Mouse (Mus musculus) myocyte (in vitro differentiated cells): ENCODE results near the gene Scfd2. TPM values are rescaled to one million over a fixed set of nuclear protein-coding genes. Genes with fewer than 3 reads are reported as not detected.

Source experiments
- H3K27me3 ChIP-seq: one replicate; pipeline ENCODE4 v1.6.1; 2011; ENCODE audit not compliant: control insufficient read depth, insufficient read depth, insufficient read length
- H3K36me3 ChIP-seq: one replicate; pipeline ENCODE4 v1.6.1; 2011; ENCODE audit not compliant: control insufficient read depth, insufficient read depth
- H3K4me2 ChIP-seq: one replicate; pipeline ENCODE4 v1.6.1; 2011; ENCODE audit warnings: low read depth, control low read depth
- H3K4me3 ChIP-seq: one replicate; pipeline ENCODE4 v1.5.1; 2011; ENCODE audit warnings: mild to moderate bottlenecking, control low read depth, moderate library complexity
- H3K79me2 ChIP-seq: one replicate; pipeline ENCODE4 v1.6.1; 2011; ENCODE audit not compliant: control insufficient read depth, insufficient read depth
- H3ac ChIP-seq: one replicate; pipeline ENCODE4 v1.6.1; 2011; ENCODE audit not compliant: control insufficient read depth, insufficient read length
- CEBPB ChIP-seq: IDR thresholded peaks from 2 replicates; pipeline ENCODE4 v1.6.1; 2011; ENCODE audit warnings: mild to moderate bottlenecking, moderate library complexity; ENCODE audit not compliant: poor library complexity, insufficient read depth, severe bottlenecking
- E2F4 ChIP-seq: IDR thresholded peaks from one replicate; pipeline ENCODE4 v1.6.1; 2011; ENCODE audit warnings: mild to moderate bottlenecking, control low read depth, moderate library complexity; ENCODE audit not compliant: insufficient read depth
- MAX ChIP-seq: IDR thresholded peaks from one replicate; pipeline ENCODE4 v1.6.1; 2011; ENCODE audit warnings: low read depth, mild to moderate bottlenecking, control low read depth
- MYOD1 ChIP-seq, 3 experiments: IDR thresholded peaks; one replicate each; pipeline ENCODE4 v1.6.1; 2011; ENCODE audit warnings: control low read depth in 2 of 3, low read depth in 2 of 3, mild to moderate bottlenecking in 2 of 3, moderate library complexity in 1 of 3; ENCODE audit not compliant: insufficient read length in 2 of 3, control insufficient read depth in 1 of 3
- MYOG ChIP-seq, 3 experiments: IDR thresholded peaks; one replicate each; pipeline ENCODE4 v1.6.1; 2011; ENCODE audit warnings: control low read depth in 2 of 3, low read depth in 2 of 3, mild to moderate bottlenecking in 2 of 3; ENCODE audit not compliant: insufficient read length in 2 of 3, control insufficient read depth in 1 of 3, insufficient read depth in 1 of 3
- POLR2A ChIP-seq: IDR thresholded peaks from one replicate; pipeline ENCODE4 v1.6.1; 2011; ENCODE audit warnings: low read depth, mild to moderate bottlenecking, control low read depth, moderate library complexity; ENCODE audit not compliant: insufficient read length
- POLR2AphosphoS2 ChIP-seq: IDR thresholded peaks from one replicate; pipeline ENCODE4 v1.6.1; 2011; ENCODE audit warnings: low read depth, control low read depth; ENCODE audit not compliant: insufficient read length
- REST ChIP-seq: IDR thresholded peaks from one replicate; pipeline ENCODE4 v1.6.1; 2011; ENCODE audit warnings: mild to moderate bottlenecking, control low read depth, moderate library complexity; ENCODE audit not compliant: insufficient read depth, insufficient read length
- SRF ChIP-seq: IDR thresholded peaks from one replicate; pipeline ENCODE4 v1.6.1; 2011; ENCODE audit warnings: low read depth; ENCODE audit not compliant: control insufficient read depth, insufficient read length
- TCF12 ChIP-seq: IDR thresholded peaks from one replicate; pipeline ENCODE4 v1.6.1; 2011; ENCODE audit warnings: mild to moderate bottlenecking, control low read depth; ENCODE audit not compliant: poor library complexity, insufficient read depth, severe bottlenecking
- TCF3 ChIP-seq: IDR thresholded peaks from one replicate; pipeline ENCODE4 v1.6.1; 2011; ENCODE audit warnings: low read depth, control low read depth; ENCODE audit not compliant: insufficient read length
- USF1 ChIP-seq: IDR thresholded peaks from one replicate; pipeline ENCODE4 v1.6.1; 2011; ENCODE audit warnings: low read depth, mild to moderate bottlenecking, control low read depth, moderate library complexity
- polyA plus RNA-seq: library from polyadenylated mRNA; unstranded; fragments of >200 nt; fragmentation: generic; extraction: Trizol; gene quantifications from one replicate; pipeline ENCODE4 v1.2.1, GENCODE M21; 2012; ENCODE audit warnings: missing spikeins

Scfd2 gene
- polyA plus RNA-seq, 1 experiment = 7.8 TPM

DNA sequence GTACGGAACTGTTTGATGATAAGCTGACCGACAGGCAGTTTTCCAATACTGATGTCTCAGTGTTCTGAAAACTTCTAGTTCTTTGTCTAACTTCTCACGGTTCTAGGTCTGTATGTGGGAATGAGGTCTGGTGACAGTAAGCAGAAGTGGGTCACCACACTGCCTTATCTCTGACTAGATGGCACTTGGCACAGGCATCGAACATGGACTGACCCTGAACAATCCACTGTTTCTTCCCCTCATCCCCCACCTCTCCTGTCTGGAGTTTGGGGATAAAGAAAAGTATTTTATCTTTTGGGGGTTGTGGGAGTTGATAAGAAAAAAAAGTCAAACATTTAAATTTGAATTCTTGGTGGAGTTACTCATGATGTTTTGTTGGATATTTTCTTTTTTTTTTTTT, 51.6 kb downstream of the Scfd2 start:
- H3K27me3 ChIP-seq = no peaks in the 10 kb centered on the region
- no peaks in the 10 kb centered on the region for H3K36me3 ChIP-seq
- no peak overlapping the region for H3K4me2 ChIP-seq
- no peak overlapping the region for H3K4me3 ChIP-seq
- no peak overlapping the region for H3ac ChIP-seq
- no peaks in the 10 kb centered on the region for H3K79me2 ChIP-seq
- no peak for TF ChIP-seq E2F4
- TF ChIP-seq CEBPB = no peak
- no peak for TF ChIP-seq REST
- no peak for TF ChIP-seq TCF12
- TF ChIP-seq MYOD1 (IDR thresholded peaks at IDR 0.05; ENCODE audit: control insufficient read depth in 1 of 3, insufficient read length in 2 of 3, low read depth in 2 of 3) = no peak

DNA sequence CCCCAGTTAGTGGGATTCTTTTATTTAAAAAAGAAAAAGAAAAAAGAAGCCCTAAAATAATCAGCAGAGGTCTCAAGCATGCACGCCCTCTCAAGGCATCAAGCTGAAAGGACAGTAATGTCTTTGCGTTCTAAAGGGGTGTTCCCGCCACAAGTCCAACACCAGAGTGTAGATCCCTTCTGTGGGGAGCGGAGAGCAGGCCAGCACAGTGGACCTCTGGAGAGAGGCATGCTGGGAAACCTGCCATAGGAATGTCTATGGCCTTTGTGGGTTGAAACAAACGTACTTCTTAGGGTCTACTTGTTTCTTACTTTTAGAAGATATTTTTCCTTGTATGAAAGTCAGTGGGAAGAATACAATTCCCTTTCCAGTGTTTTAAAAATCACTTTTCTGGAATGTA, 52.4 kb downstream of the Scfd2 start:
- Histone ChIP-seq H3K27me3 (no peaks in the 10 kb centered on the region), H3K36me3 (no peaks in the 10 kb centered on the region), H3K79me2 (no peaks in the 10 kb centered on the region), H3ac (no peak overlapping the region), H3K4me3 (no peak overlapping the region), H3K4me2 (no peak overlapping the region)
- TF ChIP-seq TCF12 (no peak), USF1 (no peak), MYOG (IDR thresholded peaks at IDR 0.05; ENCODE audit: control insufficient read depth in 1 of 3, insufficient read depth in 1 of 3, insufficient read length in 2 of 3, low read depth in 2 of 3) (no peak), MYOD1 (IDR thresholded peaks at IDR 0.05; ENCODE audit: control insufficient read depth in 1 of 3, insufficient read length in 2 of 3, low read depth in 2 of 3) (no peak), POLR2AphosphoS2 (no peak), POLR2A (no peak), E2F4 (no peak), REST (no peak), SRF (no peak), MAX (no peak), TCF3 (no peak), CEBPB (no peak)

DNA sequence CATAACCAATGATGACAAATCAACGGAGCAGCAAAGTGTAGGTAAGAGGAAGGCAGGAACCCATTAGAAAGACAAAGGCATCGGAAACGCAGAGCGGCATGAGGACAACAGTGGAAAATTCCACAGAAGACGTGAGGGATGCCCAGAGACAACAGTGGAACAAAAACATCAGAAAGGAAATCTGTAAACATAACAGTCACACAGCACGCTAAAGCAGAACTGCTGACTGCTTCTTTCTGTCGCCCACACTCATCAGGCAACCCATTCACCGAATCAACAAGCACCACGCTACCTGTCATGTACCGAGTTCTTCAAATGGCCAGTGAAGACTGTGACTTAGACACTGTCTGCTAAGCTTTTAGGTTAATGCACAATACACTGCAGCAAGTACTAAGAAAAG, 55.0 kb downstream of the Scfd2 start:
- Histone ChIP-seq H3K36me3 (no peaks in the 10 kb centered on the region), H3ac (no peak overlapping the region), H3K79me2 (no peaks in the 10 kb centered on the region), H3K27me3 (no peaks in the 10 kb centered on the region), H3K4me3 (no peak overlapping the region), H3K4me2 (no peak overlapping the region)
- TF ChIP-seq REST (no peak), POLR2AphosphoS2 (no peak), MYOG (IDR thresholded peaks at IDR 0.05; ENCODE audit: control insufficient read depth in 1 of 3, insufficient read depth in 1 of 3, insufficient read length in 2 of 3, low read depth in 2 of 3) (no peak), TCF3 (no peak), MAX (no peak), CEBPB (no peak), E2F4 (no peak), TCF12 (no peak), POLR2A (no peak), MYOD1 (IDR thresholded peaks at IDR 0.05; ENCODE audit: control insufficient read depth in 1 of 3, insufficient read length in 2 of 3, low read depth in 2 of 3) (no peak), SRF (no peak), USF1 (no peak)

DNA sequence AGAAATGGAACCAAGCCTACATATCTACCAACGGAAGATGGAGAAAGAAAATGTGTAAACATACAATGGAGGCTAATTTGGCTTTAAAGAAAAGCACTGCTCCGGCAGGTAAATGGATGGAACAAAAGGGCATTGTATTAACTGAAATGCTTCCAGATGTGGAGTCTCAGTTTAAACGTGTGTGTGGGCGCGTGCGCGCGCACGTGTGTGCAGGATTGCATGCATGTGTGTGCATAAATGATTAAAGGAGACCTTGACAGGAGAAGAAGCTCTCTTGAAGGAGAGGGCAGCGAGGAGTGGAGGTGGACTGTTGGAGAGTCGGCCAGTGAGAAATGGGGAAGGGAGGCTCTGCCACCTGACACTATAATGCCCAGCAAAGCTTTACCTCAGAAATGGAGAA, 58.4 kb downstream of the Scfd2 start:
- Histone ChIP-seq H3K4me2 (no peak overlapping the region), H3ac (no peak overlapping the region), H3K4me3 (no peak overlapping the region), H3K79me2 (no peaks in the 10 kb centered on the region), H3K36me3 (no peaks in the 10 kb centered on the region), H3K27me3 (no peaks in the 10 kb centered on the region)
- TF ChIP-seq E2F4 (no peak), POLR2A (no peak), MYOD1 (IDR thresholded peaks at IDR 0.05; ENCODE audit: control insufficient read depth in 1 of 3, insufficient read length in 2 of 3, low read depth in 2 of 3) (no peak), CEBPB (no peak), POLR2AphosphoS2 (no peak), MAX (no peak), USF1 (no peak), REST (no peak), TCF12 (no peak), TCF3 (no peak), SRF (no peak), MYOG (IDR thresholded peaks at IDR 0.05; ENCODE audit: control insufficient read depth in 1 of 3, insufficient read depth in 1 of 3, insufficient read length in 2 of 3, low read depth in 2 of 3) (no peak)

DNA sequence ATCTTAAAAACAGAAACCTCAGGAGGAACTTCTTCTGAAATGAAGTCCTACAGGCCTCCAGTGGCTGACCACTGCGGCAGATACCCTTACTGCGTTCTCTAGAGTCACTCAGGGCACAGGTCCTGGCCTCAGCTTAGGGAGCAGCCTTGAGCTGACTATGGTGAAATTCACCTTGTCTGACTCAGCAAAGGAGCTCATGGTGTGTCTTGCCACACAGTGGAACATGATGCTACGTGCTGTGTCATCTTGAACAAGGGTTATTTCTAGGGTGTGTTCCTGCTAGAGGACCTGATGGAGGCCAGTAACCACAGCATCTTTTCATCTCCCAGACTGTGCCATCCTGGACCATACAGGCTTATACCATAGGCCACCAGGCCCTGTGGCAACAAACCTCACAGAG, 60.7 kb downstream of the Scfd2 start:
- H3K4me3 ChIP-seq = no peak overlapping the region
- H3K79me2 ChIP-seq = no peaks in the 10 kb centered on the region
- H3K27me3 ChIP-seq = no peaks in the 10 kb centered on the region
- no peaks in the 10 kb centered on the region for H3K36me3 ChIP-seq
- TF ChIP-seq TCF3 = no peak
- TF ChIP-seq CEBPB = no peak
- TF ChIP-seq MYOG (IDR thresholded peaks at IDR 0.05; ENCODE audit: control insufficient read depth in 1 of 3, insufficient read depth in 1 of 3, insufficient read length in 2 of 3, low read depth in 2 of 3) = no peak
- no peak for TF ChIP-seq SRF
- TF ChIP-seq E2F4 = no peak
- TF ChIP-seq POLR2AphosphoS2 = no peak
- TF ChIP-seq TCF12 = no peak
- TF ChIP-seq POLR2A = no peak
- no peak overlapping the region for H3ac ChIP-seq
- no peak overlapping the region for H3K4me2 ChIP-seq
